Mouse (Mus musculus): ENCODE results near the gene Cst6.

DNA sequence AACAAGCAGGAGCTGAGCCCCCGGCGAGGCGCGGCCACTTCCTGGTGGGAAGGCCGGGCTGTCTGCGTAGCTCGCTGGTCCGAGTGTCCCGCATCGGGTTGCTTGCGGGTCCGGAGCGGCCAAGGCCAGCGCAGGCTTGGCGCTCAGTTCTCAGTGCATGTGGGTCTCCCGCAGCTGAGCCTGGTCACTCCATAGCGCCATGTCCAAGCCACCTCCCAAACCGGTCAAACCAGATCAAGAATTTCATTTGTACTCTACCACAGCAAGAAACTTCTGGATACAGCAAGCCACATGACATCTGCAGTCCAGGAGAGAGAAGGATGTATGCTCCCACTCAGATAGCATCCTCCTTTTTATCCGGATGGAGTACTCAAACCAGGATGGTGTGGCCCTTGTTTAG lies 21.4 kb downstream of the Cst6 start:
- TF ChIP-seq CTCF (IDR thresholded peaks at IDR 0.05; ENCODE audit: control insufficient read depth, insufficient read depth, low read length) (no peak), POLR2A (IDR thresholded peaks at IDR 0.05; ENCODE audit: borderline replicate concordance, control insufficient read depth, low read depth, low read length) (no peak)

All from bone marrow, adult 2 months (tissue).